Mouse (Mus musculus): ENCODE results near the gene Gpr50. TPM values are rescaled to one million over a fixed set of nuclear protein-coding genes. Genes with fewer than 3 reads are reported as not detected.

Gene Gpr50
- not detected in 2 replicates for total RNA-seq (2021)
- long read RNA-seq, experiment 1, result 0 reads
- long read RNA-seq, experiment 2, result 0 reads

DNA sequence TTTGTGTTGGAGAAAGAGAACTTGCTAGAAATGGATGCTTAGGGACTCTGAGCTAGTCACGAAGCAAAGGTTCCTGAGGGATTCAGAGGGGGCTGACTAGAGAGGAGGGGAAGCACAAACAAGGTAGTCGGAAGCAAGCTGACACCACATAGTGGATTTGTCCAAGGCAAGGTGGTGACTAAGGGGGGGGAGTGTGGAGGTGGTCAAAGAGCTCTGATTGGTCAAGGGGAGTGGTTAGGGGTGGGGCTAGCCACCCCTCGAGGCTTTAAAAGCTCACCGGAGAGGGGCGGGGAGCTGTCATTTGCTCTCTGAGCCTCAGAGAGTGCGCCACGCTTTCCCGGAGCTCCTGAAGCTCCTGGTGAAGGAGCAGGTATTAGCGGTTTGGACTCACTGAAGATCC is at the start of gene Gpr50:
Gene Gpr50 (plus strand): TSS at position 294 of the 400 bp plus-strand sequence.
- DNase-seq, result no peak

DNA sequence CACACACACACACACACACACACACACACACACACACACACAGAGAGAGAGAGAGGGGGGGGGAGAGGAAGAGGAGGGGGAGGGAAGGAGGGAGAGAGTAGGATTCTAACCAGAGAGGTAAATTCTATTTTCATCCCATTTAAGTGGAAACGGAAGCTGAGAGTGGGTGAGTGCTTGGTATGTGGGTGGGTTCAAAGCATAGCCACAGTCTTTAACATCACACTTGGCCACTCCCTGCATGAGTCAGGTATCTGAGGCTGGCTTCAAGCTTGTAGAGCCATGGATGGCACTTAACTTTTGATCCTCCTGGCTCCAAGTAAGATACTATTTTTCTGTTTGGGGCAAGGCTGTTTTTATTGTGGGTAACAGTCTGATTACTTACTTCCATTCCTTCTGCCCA is 41.2 kb upstream of the Gpr50 start:
- DNase-seq, result no peak

DNA sequence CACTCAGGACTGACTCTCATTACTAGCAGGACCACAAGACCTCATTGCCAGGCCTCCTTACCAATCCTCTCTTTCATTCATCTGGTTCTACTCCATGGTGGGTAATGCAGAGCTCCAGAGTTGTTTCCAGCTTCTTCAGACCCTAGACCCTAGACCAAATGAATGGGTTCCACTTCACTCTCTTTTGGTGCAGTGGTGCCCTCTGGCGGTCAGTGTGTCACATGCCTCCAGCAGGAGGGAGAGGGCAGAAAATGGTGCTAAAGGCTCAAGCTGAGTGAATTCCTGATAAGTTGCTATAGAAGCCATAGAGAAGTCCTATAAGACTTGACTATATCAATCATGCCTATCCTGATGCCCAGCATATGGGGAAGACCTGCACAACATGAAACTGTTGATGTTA is 39.6 kb upstream of the Gpr50 start:
- DNase-seq, result peak; percentile 77

DNA sequence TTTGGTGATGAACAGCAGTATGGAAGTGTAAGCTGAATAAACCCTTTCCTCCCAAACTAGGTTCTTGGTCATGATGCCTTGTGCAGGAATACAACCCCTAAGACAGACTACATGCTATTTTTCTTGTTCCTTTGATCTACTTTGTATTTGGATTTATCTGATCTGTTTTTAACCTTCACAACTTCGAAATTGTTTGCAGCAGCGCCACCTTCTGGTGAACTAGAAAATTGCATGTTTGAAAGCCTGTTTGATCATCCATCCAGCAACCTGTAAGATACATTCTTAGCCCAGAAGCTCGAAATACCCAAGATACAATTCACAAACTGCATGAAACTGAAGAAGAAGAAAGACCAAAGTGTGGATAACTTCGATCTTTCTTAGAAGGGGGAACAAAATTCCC is 35.2 kb upstream of the Gpr50 start:
- DNase-seq, result peak; percentile 64

DNA sequence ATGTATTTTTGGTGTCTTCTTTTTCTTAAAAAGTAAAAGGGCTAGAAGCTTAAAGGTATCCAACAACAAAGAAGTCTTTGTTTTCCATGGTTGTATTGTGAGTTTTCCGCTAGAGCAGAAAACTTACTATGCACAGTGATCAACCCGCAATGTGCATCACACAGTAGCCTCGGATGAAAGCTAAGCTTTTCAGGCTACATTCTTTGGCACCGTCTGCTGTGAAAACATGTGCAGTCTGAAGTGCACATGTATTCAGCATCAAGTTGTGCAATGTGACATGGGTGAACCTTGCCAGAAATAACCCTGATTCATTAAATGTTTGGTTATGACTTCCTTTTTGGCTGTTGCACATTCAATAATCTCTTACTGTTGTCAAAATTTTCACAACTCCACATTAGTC is 32.8 kb upstream of the Gpr50 start:
- DNase-seq, result no peak

DNA sequence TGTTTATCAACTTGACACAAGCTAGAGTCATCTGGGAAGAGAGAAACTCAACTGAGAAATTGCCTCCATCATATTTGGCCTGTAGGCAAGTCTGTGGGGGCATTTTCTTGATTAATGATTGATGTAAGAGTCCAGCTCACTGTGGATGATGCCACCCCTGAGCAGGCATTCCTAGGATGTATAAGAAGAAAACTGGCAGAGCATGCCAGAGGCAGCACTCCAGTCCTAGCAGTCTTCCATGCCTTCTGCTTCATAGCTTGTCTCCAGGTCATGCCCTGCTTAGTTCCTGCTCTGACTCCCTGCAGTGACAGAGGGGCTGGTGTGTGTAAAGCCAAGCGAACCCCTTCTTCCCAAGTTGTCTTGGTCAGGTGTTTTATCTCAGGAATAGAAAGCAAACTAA is 32.3 kb upstream of the Gpr50 start:
- no peak for DNase-seq

DNA sequence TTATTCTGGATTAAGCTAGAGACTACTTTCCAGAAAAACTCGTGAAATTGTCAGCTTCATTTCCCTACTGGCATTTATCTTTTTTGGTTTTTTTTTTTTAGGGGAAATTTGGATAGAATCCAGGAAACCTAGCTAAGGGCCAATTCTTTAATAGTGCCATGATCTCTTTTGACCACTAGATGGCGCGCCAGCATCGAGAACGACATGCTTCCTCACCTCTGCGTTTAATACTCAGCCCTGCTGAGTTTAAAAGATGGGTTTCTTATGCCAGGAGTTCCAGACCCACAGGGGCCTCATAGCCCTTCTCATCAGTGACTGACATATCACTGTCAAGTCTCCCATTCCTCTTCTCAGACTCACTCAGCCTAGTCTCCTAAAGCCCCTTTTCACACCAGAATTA is 15.5 kb upstream of the Gpr50 start:
- DNase-seq, result peak; percentile 67

DNA sequence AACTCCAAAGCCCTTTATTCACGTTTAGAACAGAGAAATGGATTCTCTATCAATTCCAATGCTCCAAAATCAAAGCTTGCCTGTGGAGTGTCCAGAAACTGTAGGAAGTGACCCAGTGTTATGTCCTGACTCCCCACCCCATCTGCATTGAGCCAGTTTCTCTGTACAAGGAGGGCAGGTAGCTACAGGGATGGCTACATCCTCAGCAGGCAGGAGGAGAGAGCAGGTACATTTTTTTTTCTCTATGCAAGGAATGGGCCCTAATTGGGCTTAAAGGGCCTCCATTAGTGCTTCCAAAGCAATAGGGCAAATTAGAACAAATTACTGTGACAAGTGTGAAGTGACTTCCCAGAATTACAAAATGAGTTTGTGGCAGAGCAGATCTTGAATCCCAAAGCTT is 15.0 kb upstream of the Gpr50 start:
- no peak for DNase-seq

GRCm38 (mm10) chrX:71648848-71649454 is 14.5 kb upstream of the Gpr50 start:
- DNase-seq, result peak; percentile 45

DNA sequence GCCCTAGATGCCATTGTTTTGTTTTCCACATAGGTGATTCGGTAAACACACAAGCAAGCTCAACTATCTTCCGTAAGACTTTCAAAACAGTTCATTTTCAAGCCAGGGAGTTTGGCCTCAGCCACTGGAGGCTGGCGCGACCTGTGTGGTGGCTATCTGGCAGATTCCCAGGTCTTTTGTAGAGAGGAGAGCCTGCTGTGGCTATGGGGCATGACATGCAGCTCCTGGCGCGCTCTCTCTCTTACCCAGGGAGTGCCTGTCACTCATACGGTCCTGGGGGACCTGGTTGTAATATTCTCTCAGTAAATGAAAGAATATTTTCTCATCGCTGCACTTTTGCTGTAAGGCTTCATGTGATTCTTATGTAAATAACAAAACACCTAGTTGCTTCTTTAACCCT is 13.5 kb upstream of the Gpr50 start:
- peak; percentile 32 for DNase-seq

DNA sequence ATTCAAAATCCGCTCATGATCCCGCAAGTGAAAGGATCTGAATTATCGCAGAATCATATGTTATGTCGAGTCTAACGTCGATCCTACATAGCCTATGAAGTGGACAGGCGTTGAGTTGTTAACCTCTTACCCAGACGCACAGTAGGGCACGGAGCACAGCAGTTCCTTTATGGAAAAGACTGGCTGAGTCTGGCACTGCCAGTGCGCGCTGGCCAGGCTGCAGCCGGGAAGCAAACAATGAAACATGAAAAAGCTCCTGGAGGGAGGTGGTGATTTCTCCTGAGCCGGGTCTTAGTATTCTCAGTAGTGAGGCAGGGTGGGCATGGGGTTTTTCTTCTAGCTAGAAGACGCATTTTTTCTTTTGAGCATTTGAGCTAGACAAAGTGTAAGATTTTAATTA is 1.7 kb upstream of the Gpr50 start:
- DNase-seq, result no peak

- no peak for DNase-seq
These were observed 612 bp downstream of the Gpr50 start for GRCm38 (mm10) chrX:71663871-71664687.

DNA sequence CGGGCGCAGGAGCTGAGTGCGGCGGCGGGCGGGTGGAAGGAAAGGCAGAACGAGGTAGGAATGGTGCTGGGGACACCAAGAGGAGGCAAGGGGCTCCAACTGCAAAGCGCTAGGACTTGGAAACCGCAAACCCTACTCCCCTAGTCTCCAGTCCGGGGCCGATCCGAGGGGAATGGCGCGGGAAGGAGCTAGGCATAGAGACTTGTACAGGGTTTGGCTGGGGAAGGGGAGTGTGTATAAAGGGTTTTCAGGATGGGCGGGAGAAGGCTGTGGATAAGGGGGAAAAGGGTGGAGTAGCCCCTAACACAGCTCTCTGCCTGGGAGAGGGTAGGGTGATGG is 1.2 kb downstream of the Gpr50 start:
- no peak for DNase-seq

DNA sequence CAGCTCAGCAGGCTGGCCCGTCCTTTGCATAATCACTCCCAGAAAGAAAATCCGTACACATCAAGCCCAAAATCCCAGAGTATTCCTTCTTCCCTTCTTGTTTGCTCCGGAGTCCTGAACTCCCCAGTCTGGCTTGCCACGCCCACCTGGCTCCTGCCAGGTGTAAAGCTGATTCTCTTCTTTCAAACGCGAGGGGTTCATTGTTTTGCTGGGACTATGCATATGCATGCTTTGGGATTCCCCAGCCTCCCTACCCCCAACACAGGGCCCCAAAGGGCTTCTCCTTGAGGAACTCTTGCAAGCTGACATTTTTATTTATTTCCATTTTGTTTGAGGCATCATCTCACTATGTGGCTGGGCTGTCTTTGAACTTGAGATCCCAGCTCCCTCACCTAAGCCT is 6.8 kb downstream of the Gpr50 start:
- DNase-seq, result no peak

- no peak for DNase-seq
These were observed 37.5 kb downstream of the Gpr50 start for GRCm38 (mm10) chrX:71700817-71701469.

Other genes with a start within 250 kb of the Gpr50 start
- gene Cd99l2, start 170.8 kb upstream of the Gpr50 start, total RNA-seq (2021), result 55.5 and 58.6 TPM in 2 replicates
- 151 and 154 TPM in 2 replicates for gene Hmgb3, start 107.7 kb upstream of the Gpr50 start, total RNA-seq (2021)
- 39.1 and 43.7 TPM in 2 replicates for gene Vma21, start 152.3 kb downstream of the Gpr50 start, total RNA-seq (2021)